Mouse (Mus musculus) right cerebral cortex, postnatal 4 days (tissue): ENCODE results near the gene Senp8.

Source experiments
- DNase-seq: peaks from one replicate; pipeline ENCODE4 v3.0.0-alpha.2; 2022

Gene Senp8

DNA sequence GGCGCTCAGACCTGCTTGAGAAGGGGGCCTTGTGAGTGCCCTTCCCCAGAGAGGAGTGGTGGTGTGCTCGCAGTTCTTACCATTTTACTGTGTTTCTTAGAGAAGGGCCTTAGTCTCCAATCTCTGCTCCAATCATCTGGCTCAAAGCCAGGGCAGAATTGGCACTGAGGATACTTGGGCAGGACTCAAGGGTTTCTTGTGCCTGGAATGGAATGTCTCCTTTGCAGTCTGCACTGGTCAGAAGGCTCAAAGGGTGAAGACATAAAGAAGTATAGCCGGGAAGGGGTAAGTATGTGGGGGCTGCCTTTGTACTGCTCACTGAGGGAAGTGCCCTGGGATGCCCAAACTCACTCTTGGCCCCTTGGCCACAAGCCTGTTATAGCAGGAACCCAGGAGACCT lies 41.3 kb downstream of the Senp8 start:
- peak; percentile 37 for DNase-seq

DNA sequence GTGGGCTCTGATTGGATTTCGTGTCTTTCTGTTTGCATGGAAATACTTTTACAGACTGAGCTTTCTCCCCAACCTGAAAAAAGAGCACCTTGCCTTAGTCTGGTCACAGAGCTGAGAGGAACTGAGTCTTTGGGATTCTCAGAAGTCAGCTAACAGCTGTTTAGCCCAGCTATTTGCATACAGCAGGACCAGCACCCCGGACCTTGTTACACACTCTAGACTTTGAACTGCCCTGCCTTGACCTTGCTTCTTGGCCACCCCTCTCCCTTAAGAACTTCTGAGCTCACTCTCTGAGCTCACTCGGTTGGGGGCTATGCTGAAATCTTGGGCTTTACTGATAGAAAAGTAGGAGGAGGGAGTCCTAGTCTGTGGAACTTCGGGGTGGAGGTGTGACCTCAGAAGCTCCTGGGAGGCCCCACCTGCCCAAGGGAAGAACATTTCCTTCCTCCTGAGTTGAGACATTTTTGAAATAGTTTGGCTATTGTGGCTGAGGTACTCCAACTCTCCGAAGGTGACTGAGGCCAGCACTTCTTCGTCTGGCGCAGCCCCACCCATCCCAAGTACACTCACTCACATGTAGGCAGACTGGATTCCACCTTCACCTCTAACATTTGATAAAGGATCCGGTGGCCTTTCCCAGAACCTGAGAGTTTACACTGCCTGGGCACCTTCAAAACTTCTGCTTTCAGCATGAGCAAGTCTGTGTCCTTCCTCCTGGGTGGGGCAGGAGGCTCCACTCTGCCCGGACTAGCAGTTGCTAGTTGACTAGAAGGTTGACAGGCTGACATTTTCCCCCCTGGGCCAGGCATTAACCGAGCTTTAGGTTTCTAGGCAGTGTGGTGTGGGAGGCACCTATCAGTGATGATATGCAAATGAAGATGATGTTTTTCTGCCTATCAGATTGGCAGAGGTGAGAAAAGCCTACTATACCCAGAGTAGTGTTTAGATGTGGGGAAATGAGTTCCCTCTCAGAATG lies 43.4 kb downstream of the Senp8 start:
- no peak for DNase-seq

DNA sequence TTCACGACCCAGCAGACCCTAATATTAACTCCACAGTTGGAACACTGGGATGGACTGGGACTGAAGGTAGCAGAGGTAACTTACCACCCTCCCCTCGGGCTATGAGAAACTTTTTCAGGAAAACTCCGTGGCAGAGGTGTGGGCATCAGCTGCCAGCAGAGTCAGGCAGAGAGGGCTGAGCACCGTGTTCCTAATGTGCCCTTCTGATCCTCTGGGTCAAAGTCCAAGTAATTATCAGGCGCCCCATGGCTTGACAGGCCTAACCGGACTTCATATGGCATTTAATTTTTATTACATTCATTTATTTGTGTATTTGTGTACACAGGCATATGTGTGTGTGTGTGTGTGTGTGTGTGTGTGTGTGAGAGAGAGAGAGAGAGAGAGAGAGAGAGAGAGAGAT lies 47.4 kb downstream of the Senp8 start:
- no peak for DNase-seq

DNA sequence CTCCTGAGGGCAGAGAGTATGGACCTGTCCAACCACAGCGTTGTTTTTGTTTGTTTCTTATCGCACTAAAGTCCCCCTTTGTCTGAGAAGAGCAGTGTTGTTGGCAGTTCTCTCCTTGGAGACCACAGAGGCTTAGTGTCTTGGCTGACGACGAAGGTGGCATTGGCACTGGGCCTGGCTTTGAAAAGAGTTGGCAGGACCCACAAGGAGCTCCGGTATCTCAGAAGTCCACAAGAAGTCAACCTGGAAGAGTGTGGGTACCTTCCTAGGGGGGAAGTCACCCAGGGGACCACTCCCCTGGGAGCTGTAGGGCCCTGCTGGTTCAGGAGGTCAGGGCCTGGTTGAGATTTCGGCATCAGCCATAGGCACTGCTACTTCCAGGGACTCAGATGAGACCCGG lies 49.4 kb downstream of the Senp8 start:
- DNase-seq = no peak

DNA sequence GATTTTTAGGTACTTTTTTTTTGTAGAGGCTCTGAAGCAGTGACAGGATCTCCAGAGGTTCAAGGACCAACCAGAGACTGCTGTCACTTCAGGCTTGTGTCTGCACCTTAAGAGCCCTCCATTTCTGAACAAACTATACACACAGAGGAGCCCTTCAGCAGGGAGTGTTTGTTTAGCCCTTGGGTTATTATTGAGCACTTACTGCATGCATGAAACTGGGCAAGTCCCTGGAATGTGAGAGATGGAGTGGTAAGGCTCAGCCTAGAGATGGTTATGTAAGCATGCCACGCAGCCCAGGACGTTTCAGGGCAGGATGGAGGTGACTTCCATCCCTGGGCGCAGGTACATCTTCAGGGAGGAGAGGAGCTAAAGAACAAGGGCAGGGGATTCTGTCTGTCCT lies 54.1 kb downstream of the Senp8 start:
- no peak for DNase-seq

DNA sequence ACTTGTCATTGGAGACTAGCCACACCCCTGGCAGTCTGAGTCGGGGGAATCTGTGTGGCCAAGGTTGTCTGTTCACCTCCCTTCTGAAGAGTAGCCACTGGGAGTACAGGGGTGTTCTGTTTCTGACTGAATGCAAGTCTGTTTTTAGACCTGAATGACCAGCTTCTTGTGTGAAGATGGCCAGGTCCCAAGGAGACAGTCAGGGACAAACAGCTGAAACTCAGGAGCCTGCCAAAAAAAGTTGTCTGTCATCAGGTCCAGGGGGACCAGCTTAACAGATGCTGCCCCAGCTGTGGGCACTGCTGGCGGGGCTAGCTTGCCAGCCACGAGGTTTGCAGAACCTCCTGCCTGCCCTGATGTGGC lies 55.1 kb downstream of the Senp8 start:
- DNase-seq = no peak

DNA sequence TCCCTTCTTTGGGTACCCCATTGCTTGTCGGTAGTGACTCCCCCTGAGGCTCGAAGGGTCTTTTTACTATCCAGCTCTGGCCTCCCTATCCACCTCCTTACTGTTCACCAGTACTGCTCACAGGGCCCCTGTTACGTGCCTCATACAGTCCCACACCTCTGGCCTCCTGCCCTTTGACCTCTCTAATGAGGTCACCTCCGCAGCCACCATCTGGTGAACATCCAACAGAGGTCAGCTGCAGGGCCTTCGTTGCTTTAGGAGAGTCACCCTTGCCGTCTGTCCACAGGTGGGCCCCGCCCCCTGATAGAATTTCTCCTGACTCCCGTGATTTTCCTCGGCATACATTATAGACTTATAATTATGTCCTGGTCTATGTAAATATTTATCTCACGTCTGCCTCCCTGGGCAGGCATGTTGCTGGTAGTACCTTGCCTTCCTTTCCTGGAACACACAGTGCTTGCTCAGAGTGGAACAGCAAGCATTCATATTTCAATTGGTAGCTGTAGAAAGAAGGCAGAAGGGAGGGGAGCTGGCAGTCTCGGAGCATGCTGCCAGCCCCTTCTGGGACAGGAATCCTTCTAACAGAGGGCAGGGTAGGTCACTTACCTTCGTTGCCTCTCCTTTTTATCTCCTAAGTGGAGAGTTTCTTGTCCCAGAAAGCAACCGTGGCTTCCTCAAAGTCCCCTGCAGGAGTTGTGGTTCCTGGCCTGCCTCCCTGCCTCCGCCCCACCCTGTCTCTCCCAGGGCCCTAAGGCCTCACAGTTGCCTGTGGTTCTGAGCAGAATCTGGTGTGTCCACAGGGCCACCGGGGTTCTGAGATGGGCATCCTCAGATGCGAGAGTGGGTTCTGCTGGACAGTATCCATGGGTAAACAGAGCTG lies 55.7 kb downstream of the Senp8 start:
- DNase-seq = no peak

DNA sequence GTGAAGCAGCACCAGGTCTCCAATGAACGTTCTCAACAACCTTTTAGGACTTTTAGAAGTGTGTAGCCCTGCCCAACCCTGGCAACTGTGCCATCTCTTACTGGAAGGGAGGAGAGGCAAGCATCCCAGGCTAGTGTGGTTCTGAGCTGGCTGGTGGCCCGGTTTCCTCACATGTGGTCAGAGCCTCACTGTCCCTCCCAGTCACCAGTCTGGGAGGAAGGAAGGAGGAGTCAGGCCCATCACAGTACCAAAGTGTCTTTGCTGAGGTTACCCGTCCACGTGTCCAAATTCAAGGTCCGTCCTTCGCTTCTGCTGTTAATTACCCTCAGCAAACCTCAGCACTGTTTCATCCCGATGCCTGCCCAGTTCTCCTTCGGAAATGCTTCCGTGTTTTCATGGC lies 58.4 kb downstream of the Senp8 start:
- DNase-seq = peak; percentile 74

DNA sequence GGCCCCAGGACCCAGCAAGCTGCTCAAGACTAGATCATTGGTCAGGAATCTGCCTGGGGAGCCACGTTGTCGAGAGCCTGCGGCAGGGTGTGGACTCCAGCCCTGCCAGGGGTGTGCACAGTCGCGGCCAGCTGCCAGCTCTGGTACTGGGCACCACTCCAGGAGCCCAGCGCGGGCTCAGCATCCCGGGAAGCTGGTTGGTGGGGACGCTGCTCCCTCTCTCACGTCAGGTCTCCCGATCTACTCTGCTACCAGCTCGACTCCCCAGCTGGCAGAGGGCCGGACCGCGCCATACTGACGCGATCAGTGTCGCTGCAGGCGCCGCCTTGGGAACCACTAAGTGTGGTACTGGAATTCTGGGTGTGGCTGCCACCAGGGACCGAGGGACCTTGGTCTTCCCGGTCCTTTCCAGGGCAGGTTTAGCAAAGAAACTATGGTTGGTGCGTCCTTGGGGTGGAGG lies 58.8 kb downstream of the Senp8 start:
- peak; percentile 94 for DNase-seq

DNA sequence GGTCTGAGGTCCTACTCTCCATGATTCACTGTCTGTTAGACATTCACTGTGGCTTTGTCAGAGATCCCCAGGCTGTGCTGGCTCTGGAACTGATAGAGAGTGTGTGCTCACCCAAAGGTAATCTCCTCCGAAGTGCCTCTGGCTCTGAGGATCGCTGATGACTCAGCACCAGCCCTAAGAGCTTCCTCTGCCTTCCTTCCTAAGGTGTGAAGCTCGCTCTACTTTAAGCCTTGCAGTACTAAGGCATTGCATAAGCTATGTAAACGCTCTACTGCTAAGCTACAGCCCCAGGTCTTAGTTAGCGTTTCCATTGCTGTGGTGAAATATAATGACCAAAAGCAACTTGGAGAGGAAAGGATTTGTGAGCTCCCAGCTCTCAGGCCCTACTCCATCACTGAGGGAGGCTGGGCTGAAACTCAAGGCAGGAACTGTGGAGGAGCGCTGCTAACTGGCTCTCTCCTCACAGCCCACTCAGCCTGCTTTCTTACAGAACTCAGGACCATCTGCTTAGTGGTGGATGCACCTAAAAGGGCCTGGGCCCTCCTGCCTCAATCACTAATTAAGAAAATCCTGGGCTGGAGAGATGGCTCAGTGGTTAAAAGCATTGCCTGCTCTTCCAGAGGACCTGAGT lies 63.0 kb downstream of the Senp8 start:
- no peak for DNase-seq
